Mouse (Mus musculus) heart, adult 8-10 months (tissue): ENCODE measurements around the gene Npr1. TPM values are rescaled to one million over a fixed set of nuclear protein-coding genes. Genes with fewer than 3 reads are reported as not detected.

Source experiments
- DNase-seq: peaks from one replicate; pipeline ENCODE4 v3.0.0; 2022; ENCODE audit warnings: low spot score
- total RNA-seq, 4 experiments: library from RNA; stranded (reverse); gene quantifications; 2 replicates each; pipeline ENCODE4 v1.2.4; 2022

Npr1 gene
- total RNA-seq, 4 experiments from 2014 or later: 15.1 to 17.3 (median 16.7) TPM

- peak; percentile 98 for DNase-seq
Observed at GRCm38 (mm10) chr3:90475831-90476611, 10.4 kb upstream of the Npr1 start, which contains the start of gene Ilf2. Gene Ilf2 (plus strand): TSS chr3:90476126.

- DNase-seq: no peak
Observed at GRCm38 (mm10) chr3:90475151-90475830, 9.6 kb upstream of the Npr1 start.

- peak; percentile 71 for DNase-seq
Observed at GRCm38 (mm10) chr3:90472213-90472612, 6.5 kb upstream of the Npr1 start.

DNA sequence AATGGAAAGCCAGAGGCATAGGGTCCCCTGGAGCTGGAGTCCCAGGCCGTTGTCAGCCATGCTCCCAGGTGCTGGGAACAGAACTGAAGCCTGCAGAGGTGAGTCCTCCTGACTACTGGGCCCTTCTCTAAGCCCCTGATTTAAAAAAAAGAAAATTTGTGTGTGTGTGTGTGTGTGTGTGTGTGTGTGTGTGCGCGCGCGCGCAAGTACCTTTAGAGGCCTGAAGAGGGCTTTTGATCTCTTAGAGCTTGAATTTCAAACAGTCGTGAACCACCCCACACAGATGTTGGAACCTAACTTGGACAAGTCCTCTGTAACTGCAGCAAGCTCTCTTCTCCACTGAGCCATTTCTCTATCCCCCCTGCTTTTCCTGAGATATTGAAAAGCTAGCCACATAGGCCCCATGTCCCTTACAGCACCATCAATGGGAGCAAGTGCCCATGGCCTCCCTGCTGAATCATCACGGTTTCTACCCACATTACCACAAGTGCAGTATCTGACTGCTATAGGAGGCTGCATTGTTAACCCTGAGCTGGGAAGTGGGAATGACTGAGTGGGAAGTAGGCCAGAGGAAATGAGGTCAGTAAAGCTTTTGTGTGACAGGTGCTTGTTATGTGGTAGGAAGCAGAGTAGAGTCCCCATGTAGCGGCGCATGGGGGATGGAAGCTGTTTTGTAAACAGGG lies 2.1 kb upstream of the Npr1 start:
- DNase-seq: no peak

DNA sequence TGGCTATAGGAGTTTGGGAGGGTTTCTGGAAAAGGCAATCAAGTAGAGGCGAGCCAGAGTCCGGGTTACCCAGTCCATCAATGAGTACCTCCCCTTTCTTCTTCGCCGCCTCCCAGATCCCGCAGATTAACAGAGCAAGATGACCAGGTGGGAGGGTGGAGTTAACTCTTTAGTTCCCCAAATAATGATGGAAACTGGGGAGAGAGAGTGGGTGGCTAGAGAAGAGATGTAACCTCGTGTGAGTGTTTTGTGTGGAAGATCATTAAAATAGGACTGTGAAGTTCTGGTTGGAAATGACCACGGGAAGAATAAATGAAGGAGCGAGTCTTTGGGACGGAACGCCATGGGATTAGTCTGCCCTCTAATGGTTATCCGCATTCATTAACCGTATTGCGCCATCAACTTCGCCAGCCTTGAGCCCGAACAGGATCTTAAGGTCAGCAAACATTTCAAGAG lies 673 bp upstream of the Npr1 start:
- peak; percentile 76 for DNase-seq

GRCm38 (mm10) chr3:90465081-90465685 lies 483 bp downstream of the Npr1 start:
- no peak for DNase-seq

DNA sequence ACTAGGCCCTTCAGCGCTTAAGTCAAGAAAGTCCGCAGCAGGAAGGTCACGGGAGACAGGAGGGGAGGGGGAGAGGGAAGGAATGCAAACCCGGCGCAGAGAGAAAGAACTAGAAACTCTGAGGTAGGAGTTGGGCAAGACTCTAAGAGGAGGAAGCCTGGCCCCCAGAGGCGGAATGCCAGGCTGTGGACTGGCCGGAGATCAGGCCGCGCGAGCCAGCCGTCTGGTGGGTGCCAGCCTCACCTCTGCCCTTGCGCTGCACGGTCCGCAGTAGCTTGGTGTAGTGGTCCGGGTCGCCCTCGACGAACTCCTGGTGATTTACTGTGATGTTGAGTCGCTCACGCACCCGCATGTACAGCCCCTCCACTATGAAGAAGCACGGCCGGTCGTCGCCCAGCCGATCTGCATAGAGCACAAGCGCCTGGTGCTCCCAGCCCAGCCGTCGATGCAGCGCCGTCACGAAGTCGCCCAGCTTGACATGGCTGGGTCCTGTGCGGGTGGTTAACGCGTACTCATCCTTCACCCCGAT lies 1.1 kb downstream of the Npr1 start:
- DNase-seq: no peak

DNA sequence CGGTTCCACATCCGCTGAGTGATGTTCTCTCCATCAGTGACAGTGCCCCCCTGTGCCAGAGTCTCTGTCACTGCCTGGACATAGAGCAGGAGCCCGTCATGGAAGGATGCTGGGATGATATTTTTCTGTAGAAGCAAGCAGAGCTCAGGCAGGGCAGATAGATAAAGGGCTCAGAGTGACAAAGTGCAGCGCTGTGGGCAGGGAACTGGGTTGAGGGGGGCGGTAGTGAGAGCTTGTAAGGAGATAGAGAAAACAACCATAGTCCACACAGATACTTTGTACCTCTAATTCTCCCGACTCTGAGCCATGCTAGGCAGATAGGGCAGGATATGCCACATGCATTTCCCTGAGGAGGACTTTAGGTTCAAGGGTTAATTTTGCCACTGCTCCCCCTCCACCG lies 3.1 kb downstream of the Npr1 start:
- DNase-seq: no peak

- DNase-seq: no peak
Observed at GRCm38 (mm10) chr3:90461935-90462334, 3.7 kb downstream of the Npr1 start.

- no peak for DNase-seq
Observed at GRCm38 (mm10) chr3:90460315-90460714, 5.4 kb downstream of the Npr1 start.

DNA sequence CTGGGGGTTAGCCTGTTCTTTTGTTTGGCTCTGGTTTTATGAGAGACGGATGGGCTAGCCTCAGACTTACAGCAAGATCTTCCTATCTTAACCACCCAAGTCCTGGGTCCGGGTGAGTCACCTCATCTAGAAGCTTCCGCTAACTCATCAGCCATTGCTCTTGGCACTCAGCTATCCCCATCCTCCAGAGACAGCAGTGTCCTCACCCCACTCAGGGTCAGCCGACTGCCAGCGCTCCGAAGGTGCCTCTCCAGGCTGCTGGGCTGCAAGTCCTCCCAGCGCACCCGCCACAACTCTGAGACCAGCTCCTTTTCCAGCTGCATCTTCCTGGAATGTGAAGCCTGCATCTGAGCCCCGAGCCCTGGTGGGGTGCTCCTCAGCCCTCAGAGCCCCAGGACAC lies 5.9 kb downstream of the Npr1 start:
- DNase-seq: no peak

DNA sequence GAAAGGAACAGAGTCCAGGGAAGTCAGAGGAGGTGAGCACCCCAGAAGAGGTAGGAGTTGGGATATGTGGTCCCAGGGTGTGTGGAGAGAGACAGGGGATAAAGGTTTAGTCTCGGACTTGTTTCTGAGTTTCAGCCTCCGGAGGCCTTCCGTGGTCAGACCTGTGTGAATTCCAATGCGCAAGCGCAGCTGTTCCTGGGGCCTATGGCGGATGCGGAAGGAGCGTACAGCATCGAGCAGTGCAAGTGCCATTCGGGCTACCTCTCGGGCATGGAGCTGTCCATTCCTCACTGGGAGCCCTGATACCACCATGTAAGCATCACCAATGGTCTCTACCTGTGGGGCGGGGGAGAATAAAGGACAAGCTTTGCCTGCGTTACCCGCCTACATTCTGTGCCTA lies 10.7 kb downstream of the Npr1 start:
- no peak for DNase-seq

DNA sequence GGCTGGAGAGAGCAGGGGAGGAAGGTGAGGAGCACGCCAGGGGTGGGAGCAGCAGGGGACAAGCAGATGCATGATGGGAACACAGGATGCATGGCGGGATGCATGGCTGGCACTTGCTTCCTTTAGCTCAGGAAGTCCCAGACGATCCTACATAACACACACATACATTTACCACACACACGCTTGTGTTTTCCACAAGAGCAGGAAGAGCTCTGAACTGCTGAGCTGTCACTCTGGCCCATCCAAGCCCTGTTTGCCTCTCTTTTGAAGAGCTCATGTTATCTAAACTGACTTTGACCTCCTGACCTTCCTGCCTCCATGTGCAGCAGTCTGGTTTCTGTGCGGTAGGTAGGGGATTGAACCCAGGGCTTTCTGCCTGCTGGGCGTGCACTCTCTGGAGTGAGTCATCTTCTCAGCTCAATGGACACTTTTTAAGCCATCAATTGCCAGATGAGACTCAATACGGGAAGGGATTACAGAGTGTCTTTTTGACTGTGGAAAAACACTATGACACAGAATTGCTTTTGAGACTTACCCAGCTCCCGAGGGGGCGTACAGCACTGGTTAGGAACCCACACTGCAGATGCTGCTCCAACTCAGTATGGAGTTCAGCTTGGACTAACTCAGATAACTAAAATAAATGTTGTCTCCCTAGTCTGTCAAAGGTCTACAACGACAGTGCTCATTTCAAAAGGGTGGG lies 14.1 kb downstream of the Npr1 start:
- no peak for DNase-seq

DNA sequence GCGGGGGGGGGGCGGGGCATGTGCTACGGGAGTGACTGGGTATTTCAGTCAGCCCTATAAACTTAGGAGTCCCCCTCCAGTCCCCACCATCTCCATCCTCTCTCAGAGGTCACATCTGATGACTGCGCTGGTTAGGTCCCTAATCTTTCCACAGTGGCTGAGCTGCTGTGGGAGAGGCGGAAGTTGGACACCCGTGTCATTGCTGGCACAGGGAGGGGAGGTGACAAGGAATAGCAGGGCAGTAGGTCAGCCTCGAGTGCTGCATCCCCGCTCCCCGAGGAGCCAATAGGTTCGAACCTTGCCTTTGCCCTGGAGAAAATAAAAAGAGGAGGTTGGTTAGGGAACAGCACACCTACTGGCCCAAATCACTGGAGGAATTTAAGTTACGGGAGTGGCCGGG lies 14.8 kb downstream of the Npr1 start:
- no peak for DNase-seq

DNA sequence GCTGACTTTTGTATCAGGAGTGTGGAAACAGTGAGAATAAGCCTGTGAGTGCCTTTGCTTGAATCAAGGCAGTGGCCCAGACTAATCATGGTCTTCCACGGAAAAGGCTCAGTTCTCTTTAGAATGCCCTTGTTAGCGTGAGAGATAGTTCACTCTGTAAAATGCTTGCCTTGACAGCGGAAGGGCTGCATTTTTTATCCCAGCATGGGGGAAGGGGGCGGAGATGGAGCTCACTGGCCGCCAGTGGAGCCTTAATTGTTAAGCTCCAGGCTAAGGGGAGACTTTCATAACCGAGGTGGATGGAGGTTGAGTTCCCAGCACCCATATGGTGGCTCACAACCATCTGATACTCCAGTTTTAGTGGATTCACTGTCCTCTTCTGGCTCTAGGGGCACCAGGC lies 17.0 kb downstream of the Npr1 start:
- no peak for DNase-seq

GRCm38 (mm10) chr3:90447123-90447494 lies 18.6 kb downstream of the Npr1 start:
- peak; percentile 38 for DNase-seq

DNA sequence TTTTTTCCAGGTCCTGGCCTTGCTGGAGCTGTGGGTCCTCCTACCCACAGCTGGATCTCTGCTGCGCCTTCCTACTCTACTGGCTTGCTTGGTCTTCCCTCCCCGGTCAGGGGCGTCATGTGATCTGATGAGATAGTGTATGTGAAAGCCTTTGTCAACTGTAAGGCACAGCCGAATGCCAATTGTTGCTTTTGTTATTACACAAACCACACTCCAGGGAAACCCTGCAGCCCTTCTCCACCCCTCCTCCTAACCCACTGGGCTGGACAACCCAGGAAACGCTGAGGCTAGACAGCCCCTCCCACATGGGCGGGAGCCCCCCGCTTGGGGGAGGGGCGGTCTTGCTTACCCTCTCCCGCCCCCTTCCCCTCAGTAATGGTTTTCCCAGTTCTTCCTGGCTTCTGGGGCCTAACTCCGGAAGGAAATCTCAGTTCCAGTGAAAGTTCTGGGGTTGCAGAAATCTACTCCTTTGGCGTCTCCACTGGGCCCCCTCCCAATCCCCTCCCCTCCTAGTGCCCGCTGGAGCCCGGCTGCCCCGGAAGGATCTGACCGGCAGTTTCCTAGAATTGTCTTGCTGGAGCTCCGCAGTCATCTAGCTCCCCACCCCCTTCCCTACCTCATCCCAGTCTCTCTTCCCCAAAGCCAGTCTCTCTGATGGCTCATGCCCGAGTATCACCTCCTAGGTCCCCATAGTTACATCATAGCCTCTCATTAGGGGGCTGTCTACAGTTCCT lies 19.1 kb downstream of the Npr1 start:
- DNase-seq: peak; percentile 95

- no peak for DNase-seq
Observed at GRCm38 (mm10) chr3:90445417-90446200, 20.1 kb downstream of the Npr1 start.

DNA sequence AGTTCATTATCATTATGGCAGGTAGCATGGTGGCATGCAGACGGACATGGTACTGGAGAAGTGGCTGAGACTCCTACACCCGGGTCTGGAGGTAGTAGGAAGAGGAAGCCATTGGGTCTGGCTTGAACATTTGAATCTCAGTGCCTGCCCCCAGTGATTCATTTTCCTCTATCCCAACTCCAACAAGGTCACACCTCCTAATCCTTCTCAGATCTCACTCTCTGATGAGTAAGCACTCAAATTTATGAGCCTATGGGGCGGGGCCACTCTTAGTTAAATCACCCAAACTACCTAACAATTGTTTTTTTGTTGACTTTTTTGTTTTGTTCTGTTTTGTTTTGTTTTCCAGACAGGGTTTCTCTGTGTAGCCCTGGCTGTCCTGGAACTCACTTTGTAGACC lies 21.7 kb downstream of the Npr1 start:
- no peak for DNase-seq

GRCm38 (mm10) chr3:90440756-90441155 lies 24.9 kb downstream of the Npr1 start:
- no peak for DNase-seq
